Mouse (Mus musculus) layer of hippocampus, adult 6 months (tissue): ENCODE data around the gene LTO1. TPM values are rescaled to one million over a fixed set of nuclear protein-coding genes. Genes with fewer than 3 reads are reported as not detected.

Source experiments
- long read RNA-seq, 2 experiments: library from polyadenylated mRNA; unstranded; transcript quantifications; one replicate each; pipeline ENCODE4 v2.0.0; 2019 to 2020
- polyA plus RNA-seq: library from polyadenylated mRNA; unstranded; fragments of <200 nt; fragmentation: Nextera tagmentation; gene quantifications from 2 replicates; pipeline ENCODE4 v1.2.3, GENCODE M21; 2021

Gene LTO1
- polyA plus RNA-seq = 14.3 and 18.6 TPM in 2 replicates
- long read RNA-seq, experiment 1, full-length matches to known transcripts = 22 of 24 reads
- long read RNA-seq, experiment 1, partial matches to known transcripts = 1 of 24 reads
- long read RNA-seq, experiment 1, other reads (novel, unspliced or antisense) = 1 of 24 reads
- long read RNA-seq, experiment 2, transcript LTO1-203 (5 exons, 1,016 nt) = minor isoform, 19 of 94 reads
- long read RNA-seq, experiment 2, transcript LTO1-204 (4 exons, 2,231 nt) = minor isoform, 5 of 94 reads
- long read RNA-seq, experiment 2, transcript LTO1-201 (5 exons, 2,015 nt) = major isoform, 64 of 94 reads
- long read RNA-seq, experiment 2, partial matches to known transcripts = 1 of 94 reads
- long read RNA-seq, experiment 2, other reads (novel, unspliced or antisense) = 5 of 94 reads

GRCm38 (mm10) chr7:144914948-144915750, at the start of gene LTO1:
TSS of gene LTO1 (plus strand) at chr7:144915100.

GRCm38 (mm10) chr7:144896294-144897218, 18.3 kb upstream of the LTO1 start, which contains the start of gene Fgf15:
TSS of gene Fgf15 (plus strand) at chr7:144896531.

GRCm38 (mm10) chr7:144939344-144940002, 24.6 kb downstream of the LTO1 start, which contains the start of gene Ccnd1:
TSS of gene Ccnd1 (minus strand) at chr7:144939925.

Other genes starting within 250 kb of the LTO1 start
- 1.5 and 1.9 TPM in 2 replicates for gene Ano1, start 163.1 kb upstream of the LTO1 start, polyA plus RNA-seq
- 0.26 and 0.55 TPM in 2 replicates for gene Fgf3, start 77.0 kb upstream of the LTO1 start, polyA plus RNA-seq
- gene Fgf4, start 67.7 kb upstream of the LTO1 start, polyA plus RNA-seq = not detected in 2 replicates
- gene Fgf15, start 18.6 kb upstream of the LTO1 start, polyA plus RNA-seq = not detected in 2 replicates
- 17.6 and 17.7 TPM in 2 replicates for gene Ccnd1, start 24.8 kb downstream of the LTO1 start, polyA plus RNA-seq